Mouse (Mus musculus) embryonic facial prominence, embryonic 14.5 days (tissue): ENCODE data around the gene Zfp13. TPM values are rescaled to one million over a fixed set of nuclear protein-coding genes. Genes with fewer than 3 reads are reported as not detected.

Experiments used
- ATAC-seq: fragments of 200-750 bp; cut with Nextera tagmentation; 2 replicates; pipeline ENCODE4 v1.8.0; 2017; ENCODE audit warnings: low read depth, moderate number of reproducible peaks, moderate TSS enrichment
- DNase-seq: peaks from one replicate; pipeline ENCODE4 v3.0.0-alpha.2; 2015; ENCODE audit warnings: low spot score
- H3K27ac ChIP-seq: fragments of 300-500 bp; sonication (generic); replicated peaks from 2 replicates; pipeline ENCODE4 v1.5.1; 2014; ENCODE audit warnings: low read depth, mild to moderate bottlenecking, low read length, moderate library complexity
- H3K27me3 ChIP-seq: fragments of 300-500 bp; sonication (generic); replicated peaks from 2 replicates; pipeline ENCODE4 v1.6.1; 2014; ENCODE audit warnings: low read length; ENCODE audit not compliant: control insufficient read depth, insufficient read depth
- H3K36me3 ChIP-seq: fragments of 300-500 bp; sonication (generic); 2 replicates; pipeline ENCODE4 v1.6.1; 2014; ENCODE audit warnings: low read length, mixed read lengths; ENCODE audit not compliant: control insufficient read depth, insufficient read depth
- H3K4me1 ChIP-seq: fragments of 300-500 bp; sonication (generic); 2 replicates; pipeline ENCODE4 v1.6.1; 2014; ENCODE audit warnings: antibody characterized with exemption, low read length; ENCODE audit not compliant: control insufficient read depth, insufficient read depth
- H3K4me2 ChIP-seq: fragments of 300-500 bp; sonication (generic); 2 replicates; pipeline ENCODE4 v1.6.1; 2014; ENCODE audit warnings: low read depth, mild to moderate bottlenecking, low read length, moderate library complexity, mixed read lengths
- H3K4me3 ChIP-seq: fragments of 300-500 bp; sonication (generic); 2 replicates; pipeline ENCODE4 v1.5.1; 2014; ENCODE audit warnings: low read depth, mild to moderate bottlenecking, low read length
- H3K9ac ChIP-seq: fragments of 300-500 bp; sonication (generic); 2 replicates; pipeline ENCODE4 v1.6.1; 2014; ENCODE audit warnings: low read depth, mild to moderate bottlenecking, low read length, moderate library complexity, mixed read lengths
- H3K9me3 ChIP-seq: fragments of 300-500 bp; sonication (generic); 2 replicates; pipeline ENCODE4 v1.6.1; 2016; ENCODE audit warnings: low read length; ENCODE audit not compliant: control insufficient read depth
- WGBS: fragments of 180-500 bp; shearing (Covaris S2); extraction: QIAGEN DNeasy Blood & Tissue Kit; methylation state at CpG from one replicate; pipeline ENCODE4 v1.1.7; 2014; 5-methylcytosine and 5-hydroxymethylcytosine counted together
- polyA plus RNA-seq: library from polyadenylated mRNA; unstranded; fragments of >200 nt; fragmentation: Nextera tagmentation; extraction: Ambion mirVana; gene quantifications from 2 replicates; pipeline ENCODE4 v1.2.1, GENCODE M21; 2014

The Zfp13 gene
- polyA plus RNA-seq, 1 experiment from 2014 or later, result 11.7 TPM

DNA sequence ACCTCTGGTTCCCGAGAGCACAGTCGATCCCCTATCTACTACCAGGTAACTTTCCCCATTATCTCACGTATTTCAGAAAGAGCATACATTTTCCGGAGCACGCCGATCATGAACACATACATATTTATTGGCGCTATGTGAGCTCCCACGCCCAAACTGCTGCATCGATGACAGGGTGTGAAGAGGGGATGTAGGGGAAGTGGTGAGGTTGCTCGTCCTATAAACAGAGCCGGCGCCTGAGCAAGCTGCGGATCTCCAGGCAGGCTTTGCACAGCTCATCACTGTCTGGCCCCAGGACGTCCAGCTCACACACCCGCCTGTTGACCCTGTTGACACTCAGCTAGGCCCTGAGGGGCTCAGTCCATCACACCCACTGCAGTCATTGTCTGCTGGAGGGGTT, 48.4 kb downstream of the Zfp13 start:
- Histone ChIP-seq H3K27me3 (no peaks in the 10 kb centered on the region), H3K9me3 (no peaks in the 10 kb centered on the region), H3K4me3 (peak overlapping the region; percentile 59), H3K9ac (peak overlapping the region; percentile 72), H3K4me1 (peaks cover 11% of the 10 kb centered on the region), H3K36me3 (peaks cover 4% of the 10 kb centered on the region; the same call in 1 of the 2 replicates), H3K27ac (peak overlapping the region; percentile 85), H3K4me2 (peak overlapping the region; percentile 77)
- DNase-seq, result no peak
- no peak for ATAC-seq
- 1% methylated on average over 15 of the region's 15 CpGs for WGBS

DNA sequence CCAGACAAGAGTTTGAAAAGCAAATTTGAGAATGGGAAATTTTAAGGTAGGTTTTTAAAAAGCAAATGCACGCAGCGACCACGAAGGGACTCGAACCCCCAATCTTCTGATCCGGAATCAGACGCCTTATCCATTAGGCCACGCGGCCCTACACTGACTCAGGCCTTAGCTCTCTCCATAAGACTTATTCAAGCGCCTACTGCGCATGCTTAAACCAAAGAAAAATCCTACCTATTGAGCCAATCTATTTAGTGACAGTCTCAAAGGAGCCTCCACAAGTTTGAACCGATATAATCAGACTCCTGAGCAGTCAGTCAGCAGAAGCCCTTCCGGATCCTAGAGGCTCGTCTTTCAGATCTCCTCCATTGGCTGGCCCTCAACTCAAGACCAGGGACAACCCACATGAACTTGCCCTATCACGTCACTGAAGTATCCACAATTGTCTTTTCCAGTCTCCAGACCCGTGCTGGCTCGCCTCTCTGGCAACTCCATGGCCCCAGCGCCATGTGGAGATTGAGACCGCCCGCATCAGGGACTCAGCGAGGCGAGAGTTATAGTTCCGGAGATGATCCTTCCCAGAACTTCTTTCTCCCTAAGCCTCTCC, 49.0 kb downstream of the Zfp13 start:
- Histone ChIP-seq H3K4me1 (peaks cover 11% of the 10 kb centered on the region), H3K27ac (peak overlapping the region; percentile 85), H3K9me3 (no peaks in the 10 kb centered on the region), H3K4me3 (peak overlapping the region; percentile 59), H3K36me3 (no peaks in the 10 kb centered on the region), H3K9ac (peak overlapping the region; percentile 72), H3K27me3 (no peaks in the 10 kb centered on the region), H3K4me2 (peak overlapping the region; percentile 77)
- under 1% methylated on average over 22 of the region's 22 CpGs for WGBS
- DNase-seq, result peak; percentile 93
- peak; percentile 80 for ATAC-seq

DNA sequence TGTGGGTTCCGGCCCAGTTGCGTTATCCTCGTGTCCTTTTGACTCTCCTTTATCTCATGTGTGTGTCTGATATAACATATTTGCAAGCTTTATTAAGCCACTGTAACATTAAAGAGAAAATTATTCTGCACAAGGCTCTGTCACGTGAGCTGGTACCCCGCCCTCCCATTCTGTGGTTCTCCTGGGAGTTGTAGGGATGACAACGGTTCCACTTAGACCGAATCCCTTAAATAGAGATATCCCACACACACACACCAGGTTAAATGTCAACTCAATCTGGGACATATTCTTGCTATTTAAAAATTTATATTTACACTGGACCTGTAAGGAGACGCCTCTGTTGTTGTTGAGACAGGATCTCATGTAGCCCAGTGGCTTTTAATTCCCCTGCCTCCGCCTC, 49.8 kb downstream of the Zfp13 start:
- Histone ChIP-seq H3K4me1 (peaks cover 11% of the 10 kb centered on the region), H3K9ac (peak overlapping the region; percentile 42), H3K27ac (no peak overlapping the region), H3K36me3 (no peaks in the 10 kb centered on the region), H3K9me3 (no peaks in the 10 kb centered on the region), H3K4me3 (peak overlapping the region; percentile 59), H3K4me2 (peak overlapping the region; percentile 77), H3K27me3 (no peaks in the 10 kb centered on the region)
- ATAC-seq (no peak), DNase-seq (no peak)
- WGBS, result 5% methylated on average over 9 of the region's 9 CpGs

DNA sequence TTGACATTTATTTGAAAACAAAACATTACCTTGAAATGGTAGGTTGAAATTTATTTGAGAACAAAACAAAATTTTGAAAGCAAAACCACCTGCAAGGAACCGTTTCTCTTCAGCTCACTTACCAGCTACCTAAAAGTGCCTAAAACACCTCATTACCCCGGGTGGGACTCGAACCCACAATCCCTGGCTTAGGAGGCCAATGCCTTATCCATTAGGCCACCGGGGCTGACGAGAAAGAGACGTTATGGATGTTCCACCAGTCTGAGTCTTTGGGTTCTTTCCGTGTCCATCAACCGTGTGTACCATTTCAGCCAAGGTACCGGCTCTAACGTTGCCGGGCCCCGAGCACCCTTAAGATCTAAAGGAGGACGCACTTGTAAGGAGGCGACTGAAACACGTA, 50.7 kb downstream of the Zfp13 start:
- DNase-seq (peak; percentile 89), ATAC-seq (peak; percentile 1; the same call in 1 of the 2 replicates)
- Histone ChIP-seq H3K4me2 (peak overlapping the region; percentile 77), H3K4me1 (peaks cover 11% of the 10 kb centered on the region), H3K27me3 (no peaks in the 10 kb centered on the region), H3K4me3 (peak overlapping the region; percentile 59), H3K9me3 (no peaks in the 10 kb centered on the region), H3K36me3 (no peaks in the 10 kb centered on the region), H3K27ac (no peak overlapping the region), H3K9ac (peak overlapping the region; percentile 42)
- 2% methylated on average over 15 of the region's 15 CpGs for WGBS

DNA sequence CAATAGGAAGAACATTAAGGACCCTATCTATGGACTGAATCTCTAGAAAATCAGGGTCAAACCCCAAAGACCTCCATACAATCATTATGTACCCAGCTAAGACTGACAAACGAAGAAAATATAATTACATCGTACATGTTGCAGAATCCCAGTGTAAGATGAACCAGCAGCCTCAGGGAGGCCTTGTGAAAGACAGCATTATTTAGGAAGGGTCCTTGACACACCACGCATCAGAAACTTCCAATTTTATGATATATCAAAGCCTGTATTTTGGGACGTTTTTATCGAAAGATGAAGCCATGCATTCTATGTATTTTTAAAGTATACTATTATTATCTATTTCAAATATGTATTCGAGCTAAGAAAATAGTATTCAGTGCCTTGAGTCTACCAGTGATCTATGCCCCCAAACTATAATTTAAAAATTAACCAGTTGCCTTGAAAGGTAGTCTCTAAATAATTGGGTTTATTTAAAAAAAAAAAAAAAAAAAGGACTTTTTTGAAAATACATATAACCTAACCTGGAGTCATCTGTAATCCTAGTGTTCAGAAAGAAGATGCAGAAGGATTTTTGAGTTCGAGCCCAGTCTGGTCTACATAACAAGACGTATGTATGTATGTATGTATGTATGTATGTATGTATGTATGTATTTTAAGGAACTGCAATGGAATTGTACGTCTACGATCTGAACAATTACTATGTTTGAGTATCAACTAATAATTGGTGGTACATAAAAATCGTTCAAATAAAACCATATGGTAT, 51.4 kb downstream of the Zfp13 start:
- H3K4me3 ChIP-seq, result peak overlapping the region; percentile 78
- WGBS, result 55% methylated on average over 11 of the region's 11 CpGs

DNA sequence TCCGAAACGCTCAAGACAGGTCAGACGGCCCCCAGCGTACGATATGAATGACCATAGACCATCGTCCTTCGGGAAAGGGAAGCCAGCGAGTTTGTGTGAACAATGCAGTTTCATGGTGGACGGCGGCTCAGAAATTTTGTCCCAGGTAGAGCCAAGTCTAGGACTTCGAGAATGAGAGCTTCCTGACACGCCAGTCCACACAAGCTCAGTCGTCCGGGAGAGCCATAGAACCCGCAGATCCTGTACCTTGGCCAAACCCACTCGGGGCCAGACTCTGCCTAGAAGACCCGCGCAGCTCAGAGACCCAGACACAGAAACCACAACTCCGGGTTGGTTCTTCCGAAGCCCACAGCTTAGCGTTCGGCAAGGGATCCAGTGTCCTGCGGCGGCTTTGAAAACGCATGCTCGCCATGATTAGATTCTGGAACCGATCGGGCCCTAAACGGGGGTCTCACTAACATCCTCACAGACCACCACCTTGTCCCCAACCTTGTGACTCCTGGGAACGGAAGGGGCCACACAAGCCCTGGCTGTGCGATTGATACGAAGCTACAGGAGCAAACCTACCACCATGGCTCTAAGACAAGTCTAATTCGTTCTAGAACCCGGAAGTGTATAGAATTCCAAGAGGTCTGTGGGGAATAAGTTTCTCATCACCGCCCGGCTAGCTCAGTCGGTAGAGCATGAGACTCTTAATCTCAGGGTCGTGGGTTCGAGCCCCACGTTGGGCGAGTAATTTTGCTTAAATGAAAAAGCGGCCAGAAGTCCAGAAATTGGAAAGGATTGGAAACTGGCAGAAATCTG, 52.4 kb downstream of the Zfp13 start:
- ATAC-seq, result peak; percentile 21

More for the DNA sequence above, 51.4 kb downstream of the Zfp13 start:
- no peaks in the 10 kb centered on the region for H3K27me3 ChIP-seq
- no peak overlapping the region for H3K9ac ChIP-seq
- no peak overlapping the region for H3K27ac ChIP-seq
- DNase-seq (no peak), ATAC-seq (no peak)
- H3K4me1 ChIP-seq, result peaks cover 11% of the 10 kb centered on the region
- H3K9me3 ChIP-seq, result no peaks in the 10 kb centered on the region
- H3K4me2 ChIP-seq, result peak overlapping the region; percentile 77
- H3K36me3 ChIP-seq, result no peaks in the 10 kb centered on the region

DNA sequence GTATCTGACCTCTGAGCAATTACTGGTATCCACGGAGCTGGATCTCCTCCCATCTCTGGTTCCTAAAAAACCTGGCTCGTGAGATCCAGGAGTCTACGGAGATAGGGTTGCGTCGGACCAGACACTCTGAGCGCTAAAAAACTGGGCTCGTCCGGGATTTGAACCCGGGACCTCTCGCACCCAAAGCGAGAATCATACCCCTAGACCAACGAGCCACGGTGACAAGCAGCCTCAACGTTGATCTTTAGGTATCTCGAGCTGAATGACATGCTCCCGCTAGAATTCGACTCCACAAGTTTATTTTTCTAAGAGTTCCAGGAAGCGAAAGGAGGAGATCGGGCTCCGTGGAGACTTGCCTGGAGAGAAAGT, 53.0 kb downstream of the Zfp13 start:
- peaks cover 10% of the 10 kb centered on the region; the same call in 1 of the 2 replicates for H3K27me3 ChIP-seq
- ATAC-seq, result peak; percentile 53; the same call in 1 of the 2 replicates

More for the DNA sequence above, 52.4 kb downstream of the Zfp13 start:
- H3K9me3 ChIP-seq, result no peaks in the 10 kb centered on the region
- peaks cover 13% of the 10 kb centered on the region for H3K4me1 ChIP-seq
- H3K36me3 ChIP-seq, result no peaks in the 10 kb centered on the region
- DNase-seq, result peak; percentile 91
- H3K27me3 ChIP-seq, result peaks cover 4% of the 10 kb centered on the region; the same call in 1 of the 2 replicates
- H3K4me2 ChIP-seq, result peak overlapping the region; percentile 53
- peak overlapping the region; percentile 84 for H3K27ac ChIP-seq
- 2% methylated on average over 41 of the region's 42 CpGs for WGBS
- H3K4me3 ChIP-seq, result peak overlapping the region; percentile 78
- peak overlapping the region; percentile 78 for H3K9ac ChIP-seq

DNA sequence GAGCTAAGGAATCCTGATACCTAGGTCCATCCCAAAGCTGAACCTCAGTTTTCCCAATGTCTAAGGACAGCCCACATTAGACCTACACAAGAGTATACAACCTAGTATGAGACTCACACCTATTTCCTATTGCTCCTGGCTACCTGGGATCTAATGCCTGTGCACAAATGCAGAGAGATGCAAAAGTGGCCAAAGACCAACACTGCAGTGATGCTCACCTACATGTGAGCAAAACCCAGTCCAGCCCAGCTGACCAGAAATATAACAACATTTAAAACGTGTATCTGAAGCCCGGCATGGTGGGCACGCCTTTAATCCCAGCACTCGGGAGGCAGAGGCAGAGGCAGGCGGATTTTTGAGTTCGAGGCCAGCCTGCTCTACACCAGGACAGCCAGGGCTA, 53.4 kb downstream of the Zfp13 start:
- 18% methylated on average over 6 of the region's 6 CpGs for WGBS
- Histone ChIP-seq H3K4me1 (peaks cover 10% of the 10 kb centered on the region), H3K4me3 (peak overlapping the region; percentile 78), H3K27ac (no peak overlapping the region), H3K36me3 (no peaks in the 10 kb centered on the region), H3K9ac (no peak overlapping the region), H3K4me2 (peak overlapping the region; percentile 53), H3K27me3 (peaks cover 13% of the 10 kb centered on the region; the same call in 1 of the 2 replicates), H3K9me3 (no peaks in the 10 kb centered on the region)
- no peak for DNase-seq
- no peak for ATAC-seq

More for the DNA sequence above, 53.0 kb downstream of the Zfp13 start:
- peak overlapping the region; percentile 78 for H3K9ac ChIP-seq
- H3K27ac ChIP-seq, result peak overlapping the region; percentile 84
- DNase-seq, result peak; percentile 82
- H3K9me3 ChIP-seq, result no peaks in the 10 kb centered on the region
- H3K36me3 ChIP-seq, result no peaks in the 10 kb centered on the region
- 1% methylated on average over 20 of the region's 20 CpGs for WGBS
- H3K4me3 ChIP-seq, result peak overlapping the region; percentile 78
- H3K4me1 ChIP-seq, result peaks cover 12% of the 10 kb centered on the region
- peak overlapping the region; percentile 53 for H3K4me2 ChIP-seq
